Mouse (Mus musculus) G1E (cell line): ENCODE data around the gene Arl2. TPM values are rescaled to one million over a fixed set of nuclear protein-coding genes. Genes with fewer than 3 reads are reported as not detected.
A peak's percentile ranks its signal among the peaks of the same experiment; 100 is the strongest.

ENCODE experiments used
- ATAC-seq: 2 replicates; pipeline ENCODE4 v1.8.0; 2016; ENCODE audit warnings: mild to moderate bottlenecking; ENCODE audit not compliant: insufficient number of reproducible peaks, poor library complexity, low FRiP score, severe bottlenecking; ENCODE audit errors: extremely low read depth
- DNase-seq: peaks from one replicate; pipeline ENCODE4 v3.0.0; 2012; ENCODE audit warnings: low spot score
- H3K27me3 ChIP-seq: 2 replicates; pipeline ENCODE4 v1.6.1; 2012; ENCODE audit warnings: mild to moderate bottlenecking, low read length, inconsistent platforms; ENCODE audit not compliant: insufficient read depth
- H3K36me3 ChIP-seq: replicated peaks from 2 replicates; pipeline ENCODE3; 2012; ENCODE audit warnings: mild to moderate bottlenecking, inconsistent platforms
- H3K4me1 ChIP-seq: 2 replicates; pipeline ENCODE4 v1.6.1; 2012; ENCODE audit warnings: low read depth, low read length, inconsistent platforms, mixed read lengths; ENCODE audit not compliant: insufficient read depth
- H3K4me3 ChIP-seq: 2 replicates; pipeline ENCODE4 v1.5.1; 2012; ENCODE audit warnings: low read depth, mild to moderate bottlenecking, inconsistent platforms, low read length, moderate library complexity, mixed read lengths
- H3K9me3 ChIP-seq: replicated peaks from 2 replicates; pipeline ENCODE4 v1.6.1; 2012; ENCODE audit warnings: inconsistent platforms
- CTCF ChIP-seq: IDR thresholded peaks from 2 replicates; pipeline ENCODE4 v1.5.1; 2012; ENCODE audit warnings: low read depth, low read length, inconsistent platforms, mixed read lengths
- GATA1 ChIP-seq: IDR thresholded peaks from 2 replicates; pipeline ENCODE4 v1.6.1; 2012; ENCODE audit warnings: borderline replicate concordance, low read length, inconsistent platforms, mixed read lengths
- GATA2 ChIP-seq: IDR thresholded peaks from 2 replicates; pipeline ENCODE4 v1.6.1; 2012; ENCODE audit warnings: low read depth, low read length, inconsistent platforms, borderline replicate concordance
- POLR2AphosphoS5 ChIP-seq: IDR thresholded peaks from 2 replicates; pipeline ENCODE4 v1.6.1; 2012; ENCODE audit warnings: low read depth, low read length, inconsistent platforms; ENCODE audit not compliant: insufficient replicate concordance
- TAL1 ChIP-seq: conservative IDR thresholded peaks from 2 replicates; pipeline ENCODE4 v1.6.1; 2012; ENCODE audit warnings: low read depth, low read length, inconsistent platforms, mixed read lengths
- polyA plus RNA-seq: library from polyadenylated mRNA; stranded (reverse); fragments of >175 nt; gene quantifications from 2 replicates; pipeline ENCODE4 v1.2.3, GENCODE M21; 2012
- total RNA-seq, 2 experiments: library from RNA; stranded (forward) in 1 of 2; stranded (reverse) in 1 of 2; fragments of 200-1000 nt in 1 of 2; fragments of >200 nt in 1 of 2; fragmentation: Nextera tagmentation in 1 of 2; gene quantifications; 2 replicates each; pipeline ENCODE4 v1.2.3; 2014 to 2017

Arl2 gene
- total RNA-seq (2014; fragmentation: Nextera tagmentation), result 49.8 and 60.0 TPM in 2 replicates
- 28.5 and 29.2 TPM in 2 replicates for total RNA-seq (2017)
- 76.9 and 83.5 TPM in 2 replicates for polyA plus RNA-seq

- ATAC-seq (peak; percentile 68), DNase-seq (peak; percentile 71)
- TF ChIP-seq CTCF (peak; percentile 37; the same call in 1 of the 2 replicates), GATA1 (no peak)
Observed at GRCm38 (mm10) chr19:6141394-6141749, at the start of gene Arl2. Arl2 (minus strand) TSS chr19:6141548.

GRCm38 (mm10) chr19:6184131-6184530 lies 42.8 kb upstream of the Arl2 start, which contains the start of gene Majin:
Majin (plus strand) TSS chr19:6184388.
- DNase-seq (no peak), ATAC-seq (no peak)
- Histone ChIP-seq H3K4me1 (no peaks in the 10 kb centered on the region), H3K27me3 (peaks cover 3% of the 10 kb centered on the region; the same call in 1 of the 2 replicates), H3K4me3 (no peak within 1 kb of the TSS), H3K9me3 (no peaks in the 10 kb centered on the region), H3K36me3 (no peaks in the 10 kb centered on the region)
- TF ChIP-seq CTCF (no peak), GATA1 (no peak), GATA2 (no peak)

More at GRCm38 (mm10) chr19:6141394-6141749, at the start of gene Arl2:
- Histone ChIP-seq H3K4me3 (peak within 1 kb of the TSS; percentile 93), H3K4me1 (peaks cover 34% of the 10 kb centered on the region), H3K27me3 (peaks cover 17% of the 10 kb centered on the region), H3K9me3 (no peaks in the 10 kb centered on the region), H3K36me3 (peaks cover 33% of the 10 kb centered on the region)

GRCm38 (mm10) chr19:6182534-6182933 lies 41.2 kb upstream of the Arl2 start:
- H3K27me3 ChIP-seq, result peaks cover 3% of the 10 kb centered on the region; the same call in 1 of the 2 replicates
- DNase-seq, result no peak
- ATAC-seq, result no peak
- TF ChIP-seq GATA2, result no peak
- TF ChIP-seq TAL1, result no peak
- TF ChIP-seq POLR2AphosphoS5, result no peak
- no peak for TF ChIP-seq GATA1
- no peak for TF ChIP-seq CTCF
- no peaks in the 10 kb centered on the region for H3K4me1 ChIP-seq
- no peaks in the 10 kb centered on the region for H3K9me3 ChIP-seq
- no peaks in the 10 kb centered on the region for H3K36me3 ChIP-seq
- H3K4me3 ChIP-seq, result no peak overlapping the region

- H3K36me3 ChIP-seq, result no peaks in the 10 kb centered on the region
- no peaks in the 10 kb centered on the region for H3K9me3 ChIP-seq
- DNase-seq (no peak), ATAC-seq (no peak)
- peaks cover 3% of the 10 kb centered on the region; the same call in 1 of the 2 replicates for H3K27me3 ChIP-seq
- no peak overlapping the region for H3K4me3 ChIP-seq
- no peak for TF ChIP-seq GATA2
- no peak for TF ChIP-seq POLR2AphosphoS5
- no peaks in the 10 kb centered on the region for H3K4me1 ChIP-seq
Observed at GRCm38 (mm10) chr19:6181629-6182028, 40.3 kb upstream of the Arl2 start.

GRCm38 (mm10) chr19:6178775-6179174 lies 37.4 kb upstream of the Arl2 start:
- no peak for TF ChIP-seq GATA2
- no peak for TF ChIP-seq TAL1
- no peak for TF ChIP-seq GATA1
- no peak for TF ChIP-seq POLR2AphosphoS5
- no peak for TF ChIP-seq CTCF
- ATAC-seq (no peak), DNase-seq (no peak)
- H3K36me3 ChIP-seq, result no peaks in the 10 kb centered on the region
- no peaks in the 10 kb centered on the region for H3K4me1 ChIP-seq
- H3K9me3 ChIP-seq, result no peaks in the 10 kb centered on the region
- H3K27me3 ChIP-seq, result peaks cover 6% of the 10 kb centered on the region
- H3K4me3 ChIP-seq, result no peak overlapping the region

- Histone ChIP-seq H3K4me1 (no peaks in the 10 kb centered on the region), H3K9me3 (no peaks in the 10 kb centered on the region), H3K36me3 (no peaks in the 10 kb centered on the region), H3K4me3 (no peak overlapping the region), H3K27me3 (peaks cover 13% of the 10 kb centered on the region)
- no peak for TF ChIP-seq GATA2
- TF ChIP-seq POLR2AphosphoS5, result no peak
- TF ChIP-seq TAL1, result no peak
- TF ChIP-seq GATA1, result no peak
- TF ChIP-seq CTCF, result no peak
- ATAC-seq (no peak), DNase-seq (no peak)
Observed at GRCm38 (mm10) chr19:6174771-6175170, 33.4 kb upstream of the Arl2 start.

GRCm38 (mm10) chr19:6171215-6171614 lies 29.9 kb upstream of the Arl2 start:
- Histone ChIP-seq H3K4me1 (no peaks in the 10 kb centered on the region), H3K4me3 (no peak overlapping the region), H3K9me3 (no peaks in the 10 kb centered on the region), H3K27me3 (peaks cover 15% of the 10 kb centered on the region), H3K36me3 (no peaks in the 10 kb centered on the region)
- no peak for TF ChIP-seq TAL1
- TF ChIP-seq GATA2, result no peak
- no peak for TF ChIP-seq GATA1
- TF ChIP-seq CTCF, result no peak
- TF ChIP-seq POLR2AphosphoS5, result no peak
- ATAC-seq (no peak), DNase-seq (no peak)
